Mouse (Mus musculus): Measurements from ENCODE around the gene Neil3. TPM values are rescaled to one million over a fixed set of nuclear protein-coding genes. Genes with fewer than 3 reads are reported as not detected.

The Neil3 gene
- 0.25 and 0.27 TPM in 2 replicates for polyA plus RNA-seq (2012; rRNA removed)

DNA sequence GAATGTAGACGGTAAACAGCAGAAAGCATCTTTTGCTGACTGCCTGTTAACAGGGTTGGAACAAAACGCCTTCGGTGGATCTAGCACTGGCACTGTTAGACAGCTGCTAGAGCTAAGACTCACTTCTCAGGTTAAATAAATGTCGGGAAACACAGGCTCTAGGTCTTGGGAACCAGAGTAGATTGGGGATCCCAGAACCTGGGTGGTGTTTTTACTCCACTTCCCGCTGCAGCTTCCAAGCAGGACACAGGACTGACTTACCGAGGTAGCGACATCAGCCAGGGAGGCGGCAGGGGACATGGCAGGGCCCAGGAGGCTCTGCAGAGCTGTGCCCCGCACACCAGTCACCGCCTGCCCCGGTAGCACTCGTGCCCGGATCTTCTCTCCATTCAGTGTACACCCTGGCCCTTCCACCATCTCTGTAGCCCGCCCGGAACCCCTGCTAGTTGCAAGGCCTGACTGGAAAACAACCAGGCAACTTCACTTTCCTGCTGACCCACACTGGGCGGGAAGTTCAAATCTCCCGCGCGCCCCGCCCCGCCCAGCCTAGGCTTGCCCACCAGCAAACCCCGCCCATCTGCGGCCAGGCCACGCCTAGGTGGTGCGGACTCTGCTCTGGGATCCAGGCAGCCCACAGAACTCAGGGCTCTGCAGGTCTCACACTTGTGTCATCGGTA, at the start of gene Neil3:
Gene Neil3 (minus strand): TSS at position 571 of the 677 bp plus-strand sequence.
- TF ChIP-seq CTCF (IDR thresholded peaks at IDR 0.05; ENCODE audit: extremely low read depth, insufficient read depth, low read length) (no peak), POLR2A (IDR thresholded peaks at IDR 0.05; ENCODE audit: extremely low read depth, insufficient read depth, low read length) (no peak)
- Histone ChIP-seq H3K27ac (ENCODE audit: insufficient read depth, low read length) (no peak within 1 kb of the TSS), H3K4me3 (ENCODE audit: insufficient read depth, low read length) (peak within 1 kb of the TSS; percentile 8; the same call in 1 of the 2 replicates), H3K4me1 (ENCODE audit: control insufficient read depth, insufficient read depth, low read length) (no peaks in the 10 kb centered on the region)

DNA sequence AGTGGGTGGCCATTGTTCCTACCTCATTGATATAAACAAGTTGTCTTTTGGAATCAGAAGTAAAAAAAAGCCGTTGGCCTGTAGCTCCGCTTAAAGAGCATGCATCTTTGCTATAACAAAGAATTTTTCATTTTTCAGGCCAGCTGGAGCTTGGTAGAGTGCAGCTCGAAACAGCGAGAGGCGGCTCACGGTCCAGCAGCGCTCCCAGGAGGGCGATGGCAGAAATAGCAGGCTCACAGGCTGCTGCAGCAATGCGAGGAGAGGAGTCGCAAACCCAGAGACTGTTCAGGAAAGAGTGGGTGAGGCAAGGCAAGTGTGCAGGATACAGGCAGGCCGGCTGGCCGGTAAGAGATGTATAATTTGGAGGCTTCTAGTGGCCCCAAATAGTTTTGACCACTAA, 42.0 kb upstream of the Neil3 start:
- no peak overlapping the region for H3K4me3 ChIP-seq (ENCODE audit: insufficient read depth, low read length)
- TF ChIP-seq CTCF (IDR thresholded peaks at IDR 0.05; ENCODE audit: extremely low read depth, insufficient read depth, low read length) (peak; percentile 81), POLR2A (IDR thresholded peaks at IDR 0.05; ENCODE audit: extremely low read depth, insufficient read depth, low read length) (no peak)
- no peak overlapping the region for H3K27ac ChIP-seq (ENCODE audit: insufficient read depth, low read length)

GRCm38 (mm10) chr8:53663946-53664345, 25.1 kb upstream of the Neil3 start:
- H3K4me1 ChIP-seq (ENCODE audit: control insufficient read depth, insufficient read depth, low read length), result no peaks in the 10 kb centered on the region
- TF ChIP-seq POLR2A (IDR thresholded peaks at IDR 0.05; ENCODE audit: extremely low read depth, insufficient read depth, low read length) (no peak), CTCF (IDR thresholded peaks at IDR 0.05; ENCODE audit: extremely low read depth, insufficient read depth, low read length) (peak; percentile 47)
- H3K4me3 ChIP-seq (ENCODE audit: insufficient read depth, low read length), result no peak overlapping the region
- H3K27ac ChIP-seq (ENCODE audit: insufficient read depth, low read length), result no peak overlapping the region

More for the DNA sequence above, 42.0 kb upstream of the Neil3 start:
- H3K4me1 ChIP-seq (ENCODE audit: control insufficient read depth, insufficient read depth, low read length), result no peaks in the 10 kb centered on the region

DNA sequence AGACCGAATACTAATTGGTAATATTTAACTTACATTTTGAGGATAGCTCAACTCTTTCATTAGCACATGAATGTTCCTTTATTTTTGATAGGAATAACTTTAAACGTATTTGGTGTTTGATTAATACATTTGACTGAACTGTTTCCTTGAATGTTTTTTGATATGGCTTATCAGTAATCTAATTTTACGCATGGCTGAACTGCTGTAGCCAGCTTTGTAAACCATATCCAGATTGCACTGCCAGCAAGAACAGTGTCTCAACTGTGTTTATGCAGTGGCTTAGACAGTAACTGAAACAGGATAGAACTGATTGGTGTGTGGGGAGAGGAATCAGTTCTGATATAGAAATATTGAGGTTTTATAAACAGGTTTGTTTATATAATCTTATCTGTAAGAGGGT, 22.6 kb upstream of the Neil3 start:
- H3K27ac ChIP-seq (ENCODE audit: insufficient read depth, low read length), result no peak overlapping the region
- no peak overlapping the region for H3K4me3 ChIP-seq (ENCODE audit: insufficient read depth, low read length)
- TF ChIP-seq POLR2A (IDR thresholded peaks at IDR 0.05; ENCODE audit: extremely low read depth, insufficient read depth, low read length), result no peak
- no peak for TF ChIP-seq CTCF (IDR thresholded peaks at IDR 0.05; ENCODE audit: extremely low read depth, insufficient read depth, low read length)
- no peaks in the 10 kb centered on the region for H3K4me1 ChIP-seq (ENCODE audit: control insufficient read depth, insufficient read depth, low read length)

- Histone ChIP-seq H3K4me3 (ENCODE audit: insufficient read depth, low read length) (no peak overlapping the region), H3K4me1 (ENCODE audit: control insufficient read depth, insufficient read depth, low read length) (no peaks in the 10 kb centered on the region), H3K27ac (ENCODE audit: insufficient read depth, low read length) (no peak overlapping the region)
- TF ChIP-seq POLR2A (IDR thresholded peaks at IDR 0.05; ENCODE audit: extremely low read depth, insufficient read depth, low read length) (no peak), CTCF (IDR thresholded peaks at IDR 0.05; ENCODE audit: extremely low read depth, insufficient read depth, low read length) (no peak)
Measured at GRCm38 (mm10) chr8:53630618-53631017, 8.2 kb downstream of the Neil3 start.

GRCm38 (mm10) chr8:53628864-53629415, 9.9 kb downstream of the Neil3 start:
- H3K27ac ChIP-seq (ENCODE audit: insufficient read depth, low read length), result no peak overlapping the region
- no peaks in the 10 kb centered on the region for H3K4me1 ChIP-seq (ENCODE audit: control insufficient read depth, insufficient read depth, low read length)
- TF ChIP-seq CTCF (IDR thresholded peaks at IDR 0.05; ENCODE audit: extremely low read depth, insufficient read depth, low read length) (no peak), POLR2A (IDR thresholded peaks at IDR 0.05; ENCODE audit: extremely low read depth, insufficient read depth, low read length) (no peak)
- H3K4me3 ChIP-seq (ENCODE audit: insufficient read depth, low read length), result no peak overlapping the region

GRCm38 (mm10) chr8:53623425-53623824, 15.4 kb downstream of the Neil3 start:
- H3K27ac ChIP-seq (ENCODE audit: insufficient read depth, low read length), result no peak overlapping the region
- no peaks in the 10 kb centered on the region for H3K4me1 ChIP-seq (ENCODE audit: control insufficient read depth, insufficient read depth, low read length)
- TF ChIP-seq POLR2A (IDR thresholded peaks at IDR 0.05; ENCODE audit: extremely low read depth, insufficient read depth, low read length) (no peak), CTCF (IDR thresholded peaks at IDR 0.05; ENCODE audit: extremely low read depth, insufficient read depth, low read length) (no peak)
- no peak overlapping the region for H3K4me3 ChIP-seq (ENCODE audit: insufficient read depth, low read length)

DNA sequence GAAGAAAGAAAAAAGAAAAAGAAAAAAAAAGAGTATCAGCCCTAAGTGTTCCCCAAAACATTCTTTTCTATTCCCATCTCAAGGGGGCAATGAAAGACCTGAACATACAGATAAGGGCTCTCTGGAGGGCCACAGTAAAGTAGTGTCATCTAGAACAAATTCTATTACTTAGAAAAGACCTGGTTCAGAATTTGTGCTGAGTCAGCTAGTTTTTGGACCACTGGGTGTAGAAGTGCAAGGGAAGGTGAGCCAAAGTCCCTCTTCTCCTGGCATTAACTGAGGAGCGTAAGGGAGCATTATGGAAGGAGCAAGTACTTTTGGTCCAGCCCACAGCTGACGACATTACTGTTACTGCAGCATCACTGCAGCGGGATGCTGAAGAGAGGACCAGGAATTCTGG, 19.7 kb downstream of the Neil3 start:
- Histone ChIP-seq H3K4me3 (ENCODE audit: insufficient read depth, low read length) (no peak overlapping the region), H3K27ac (ENCODE audit: insufficient read depth, low read length) (no peak overlapping the region), H3K4me1 (ENCODE audit: control insufficient read depth, insufficient read depth, low read length) (no peaks in the 10 kb centered on the region)
- TF ChIP-seq POLR2A (IDR thresholded peaks at IDR 0.05; ENCODE audit: extremely low read depth, insufficient read depth, low read length) (no peak), CTCF (IDR thresholded peaks at IDR 0.05; ENCODE audit: extremely low read depth, insufficient read depth, low read length) (no peak)

DNA sequence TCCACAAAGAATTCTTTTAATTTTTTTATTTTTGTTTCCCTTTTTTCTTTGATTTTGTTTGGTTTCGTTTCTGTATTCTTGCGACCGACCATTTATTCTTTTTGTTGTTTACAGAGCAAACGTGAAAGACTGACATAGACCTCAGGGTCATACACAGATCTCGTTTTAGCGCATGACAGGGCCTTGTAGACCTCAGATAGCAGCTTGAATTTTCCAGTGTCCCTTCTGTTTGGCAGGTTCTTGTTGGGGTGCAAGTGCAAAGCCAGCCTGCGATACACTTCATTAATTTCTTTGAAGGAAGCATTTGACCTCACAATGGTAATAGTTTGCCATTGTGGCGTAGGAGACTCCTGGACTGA, 24.6 kb downstream of the Neil3 start:
- Histone ChIP-seq H3K4me3 (ENCODE audit: insufficient read depth, low read length) (no peak overlapping the region), H3K4me1 (ENCODE audit: control insufficient read depth, insufficient read depth, low read length) (no peaks in the 10 kb centered on the region), H3K27ac (ENCODE audit: insufficient read depth, low read length) (no peak overlapping the region)
- TF ChIP-seq CTCF (IDR thresholded peaks at IDR 0.05; ENCODE audit: extremely low read depth, insufficient read depth, low read length) (no peak), POLR2A (IDR thresholded peaks at IDR 0.05; ENCODE audit: extremely low read depth, insufficient read depth, low read length) (no peak)

Data from cortical plate, adult 2 months (tissue).